10 mouse cellular contexts compared by ENCODE assay signal in genomic region chr11:48427423-48427822, GRCm38 (mm10).
"Had no signal": no experiment of that assay in that cellular context is flagged by ENCODE, and none has a peak within 500 bp of the region (broad histone marks: within the 10 kb centered on the region; RNA-seq: fewer than 3 reads in every experiment).

No protein-coding gene starts in this region.

- H3K27ac ChIP-seq: intestine, embryonic 15.5 days; limb, embryonic 12.5 days; liver, embryonic 12.5 days; midbrain, embryonic 13.5 days; stomach, embryonic 15.5 days had no signal

- DNase-seq: kidney, adult 18-20 months; kidney, postnatal 14 days; right cerebral cortex, postnatal 14 days; thymus, adult 2 months; thymus, postnatal 25 days had no signal

- H3K4me1 ChIP-seq: intestine, embryonic 15.5 days; liver, embryonic 12.5 days; midbrain, embryonic 13.5 days; stomach, embryonic 15.5 days had no signal

- H3K4me3 ChIP-seq: intestine, embryonic 15.5 days; limb, embryonic 12.5 days; liver, embryonic 12.5 days; midbrain, embryonic 13.5 days; stomach, embryonic 15.5 days had no signal

- H3K4me2 ChIP-seq: intestine, embryonic 15.5 days; limb, embryonic 12.5 days; liver, embryonic 12.5 days; midbrain, embryonic 13.5 days; stomach, embryonic 15.5 days had no signal

- H3K9me3 ChIP-seq: intestine, embryonic 15.5 days; limb, embryonic 12.5 days; liver, embryonic 12.5 days; midbrain, embryonic 13.5 days; stomach, embryonic 15.5 days had no signal

- H3K9ac ChIP-seq: intestine, embryonic 15.5 days; limb, embryonic 12.5 days; liver, embryonic 12.5 days; midbrain, embryonic 13.5 days; stomach, embryonic 15.5 days had no signal

- H3K36me3 ChIP-seq: intestine, embryonic 15.5 days; limb, embryonic 12.5 days; liver, embryonic 12.5 days; midbrain, embryonic 13.5 days; stomach, embryonic 15.5 days had no signal

- H3K27me3 ChIP-seq: intestine, embryonic 15.5 days; limb, embryonic 12.5 days; liver, embryonic 12.5 days; midbrain, embryonic 13.5 days; stomach, embryonic 15.5 days had no signal

- ATAC-seq: intestine, embryonic 15.5 days; liver, embryonic 12.5 days; midbrain, embryonic 13.5 days had no signal
